Mouse (Mus musculus) right cerebral cortex, adult 18-20 months (tissue): ENCODE data around the gene 4930524B15Rik.
"Not testable (repeated sequence)": the region's sequence is repeated elsewhere in the genome, so short reads cannot be mapped to it uniquely, and the experiment has no call there.

ENCODE experiments used
- DNase-seq: peaks from one replicate; pipeline ENCODE4 v3.0.0; 2022; ENCODE audit warnings: mixed read lengths

4930524B15Rik gene

GRCm38 (mm10) chr11:31984786-31985185, 19.4 kb downstream of the 4930524B15Rik start:
- DNase-seq, result no peak

- DNase-seq, result no peak
These were observed 27.1 kb downstream of the 4930524B15Rik start for GRCm38 (mm10) chr11:31992535-31992934.

DNA sequence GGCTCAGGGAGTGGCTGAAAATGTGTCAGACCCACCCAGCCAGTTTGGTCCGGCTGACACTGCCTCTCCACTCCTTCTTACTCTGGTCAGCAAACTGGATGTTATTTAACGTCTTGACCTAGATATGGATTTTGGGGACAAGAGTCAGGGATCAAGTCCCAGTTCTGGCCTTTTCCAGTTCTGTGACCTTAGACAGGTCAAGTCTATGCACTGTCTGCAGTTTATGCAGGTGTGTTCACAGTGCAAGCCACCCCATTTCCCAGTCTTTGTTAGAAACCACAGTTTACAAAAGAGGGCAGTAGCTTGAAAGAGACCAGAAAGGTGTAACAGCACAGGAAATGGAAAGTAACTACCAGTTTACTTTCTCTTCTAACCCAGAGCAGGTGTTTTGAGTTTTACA, 34.3 kb downstream of the 4930524B15Rik start:
- no peak for DNase-seq

DNA sequence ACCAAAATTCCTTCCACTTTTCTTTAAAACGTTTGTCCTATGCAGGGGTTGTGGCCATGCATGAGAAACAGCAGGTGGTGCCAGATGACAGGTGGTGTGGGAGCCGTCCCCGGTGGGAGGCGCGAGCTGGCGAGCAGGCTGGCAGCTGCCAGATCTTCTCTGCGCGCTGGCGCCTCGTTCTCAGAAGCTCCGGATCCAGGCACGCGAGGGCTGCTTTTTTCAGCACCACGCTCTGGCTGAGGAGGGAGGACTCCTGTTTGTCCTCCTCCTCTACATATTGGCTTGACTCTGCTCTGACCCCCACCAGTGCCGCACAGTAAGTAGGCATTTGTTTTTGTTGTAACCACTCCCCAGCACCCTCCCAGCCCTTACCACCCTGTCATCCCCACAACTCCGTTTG, 34.9 kb downstream of the 4930524B15Rik start, which contains the start of gene Nsg2:
TSS of gene Nsg2 (plus strand) at position 183 of the 400 bp plus-strand sequence.
- DNase-seq, result peak; percentile 94

DNA sequence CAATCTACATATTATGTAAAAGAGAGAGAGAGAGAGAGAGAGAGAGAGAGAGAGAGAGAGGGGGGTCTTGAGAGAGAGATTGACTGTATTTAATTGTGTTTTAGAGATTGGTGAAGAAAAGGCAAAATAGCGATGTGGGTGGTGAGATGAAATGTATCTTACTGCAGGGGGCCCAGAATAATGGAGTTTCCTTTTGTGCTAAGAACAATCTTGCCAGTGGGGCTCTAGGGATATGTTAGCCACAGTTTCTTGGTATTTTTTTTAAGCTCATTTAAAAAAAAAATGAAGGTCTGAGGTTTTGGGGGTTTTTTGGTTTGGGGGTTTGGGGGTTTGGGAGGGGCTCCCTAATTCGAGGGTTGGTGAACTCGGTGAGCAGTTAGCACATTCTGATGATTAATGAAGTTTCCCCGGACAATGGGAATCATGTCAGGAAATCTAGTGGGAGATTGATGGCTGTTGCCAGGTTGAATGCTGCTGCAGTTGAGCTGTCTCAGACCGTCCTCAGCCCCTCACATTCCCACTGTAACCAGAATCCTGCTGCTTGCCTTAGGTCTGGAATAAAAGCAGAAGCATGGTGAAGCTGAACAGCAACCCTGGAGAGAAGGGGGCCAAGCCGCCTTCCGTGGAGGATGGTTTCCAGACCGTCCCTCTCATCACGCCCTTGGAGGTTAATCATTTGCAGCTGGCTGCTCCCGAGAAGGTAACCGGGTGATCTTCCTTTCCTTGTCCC, 36.0 kb downstream of the 4930524B15Rik start:
- no peak for DNase-seq

DNA sequence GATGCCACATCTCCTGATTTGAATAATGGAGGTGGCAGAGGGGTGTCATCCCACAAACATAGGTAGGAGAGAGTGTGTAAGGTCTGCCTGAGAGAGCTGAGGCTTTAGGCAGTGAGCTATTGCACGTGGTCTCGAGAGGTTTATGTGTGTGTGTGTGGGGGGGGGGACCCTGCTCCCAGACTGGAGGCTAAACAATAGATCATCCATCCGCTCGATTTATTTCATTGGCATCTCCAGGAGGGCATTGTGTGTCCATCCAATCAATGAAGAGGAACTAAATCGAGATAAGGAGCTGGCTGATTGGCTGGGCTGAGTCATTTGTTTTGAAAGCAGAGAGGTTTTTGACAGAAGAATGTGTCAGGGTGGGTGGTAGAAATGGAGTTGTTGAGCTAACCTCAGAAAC, 37.3 kb downstream of the 4930524B15Rik start:
- DNase-seq, result peak; percentile 70

DNA sequence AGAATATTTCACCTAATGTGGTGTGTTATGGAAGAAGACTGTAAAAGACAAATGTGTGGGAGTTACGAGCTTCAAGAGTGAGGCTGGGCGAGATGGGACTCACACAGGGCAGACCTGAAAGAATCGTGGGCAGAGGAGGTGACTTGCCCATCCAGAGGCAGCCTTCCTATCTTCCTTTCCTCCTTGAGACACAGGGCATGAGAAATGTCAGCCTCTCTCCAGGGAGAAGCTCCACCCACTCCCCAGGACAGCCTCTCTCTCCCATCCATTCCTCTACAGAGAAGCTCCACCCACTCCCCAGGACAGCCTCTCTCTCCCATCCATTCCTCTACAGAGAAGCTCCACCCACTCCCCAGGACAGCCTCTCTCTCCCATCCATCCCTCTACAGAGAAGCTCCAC, 42.7 kb downstream of the 4930524B15Rik start:
- DNase-seq, result not testable (repeated sequence)

DNA sequence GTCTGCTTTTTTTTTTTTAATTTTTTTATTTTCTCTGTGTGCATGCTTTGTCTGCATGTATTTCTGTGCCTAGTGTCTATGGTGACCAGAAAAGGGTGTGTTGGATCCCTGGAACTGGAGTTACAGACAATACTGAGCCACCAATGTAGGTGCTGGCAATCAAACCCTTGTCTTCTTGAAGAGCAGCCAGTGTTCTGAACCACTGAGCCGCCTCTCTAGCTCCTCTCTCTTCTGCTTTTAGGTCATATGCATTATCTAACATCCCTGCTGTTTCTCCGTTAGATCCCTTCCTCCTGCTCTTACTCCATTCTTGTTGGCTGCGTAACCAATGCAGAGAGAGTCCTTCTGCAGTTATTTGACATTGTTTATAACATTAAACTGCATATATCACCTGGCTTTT, 43.5 kb downstream of the 4930524B15Rik start:
- DNase-seq, result no peak

DNA sequence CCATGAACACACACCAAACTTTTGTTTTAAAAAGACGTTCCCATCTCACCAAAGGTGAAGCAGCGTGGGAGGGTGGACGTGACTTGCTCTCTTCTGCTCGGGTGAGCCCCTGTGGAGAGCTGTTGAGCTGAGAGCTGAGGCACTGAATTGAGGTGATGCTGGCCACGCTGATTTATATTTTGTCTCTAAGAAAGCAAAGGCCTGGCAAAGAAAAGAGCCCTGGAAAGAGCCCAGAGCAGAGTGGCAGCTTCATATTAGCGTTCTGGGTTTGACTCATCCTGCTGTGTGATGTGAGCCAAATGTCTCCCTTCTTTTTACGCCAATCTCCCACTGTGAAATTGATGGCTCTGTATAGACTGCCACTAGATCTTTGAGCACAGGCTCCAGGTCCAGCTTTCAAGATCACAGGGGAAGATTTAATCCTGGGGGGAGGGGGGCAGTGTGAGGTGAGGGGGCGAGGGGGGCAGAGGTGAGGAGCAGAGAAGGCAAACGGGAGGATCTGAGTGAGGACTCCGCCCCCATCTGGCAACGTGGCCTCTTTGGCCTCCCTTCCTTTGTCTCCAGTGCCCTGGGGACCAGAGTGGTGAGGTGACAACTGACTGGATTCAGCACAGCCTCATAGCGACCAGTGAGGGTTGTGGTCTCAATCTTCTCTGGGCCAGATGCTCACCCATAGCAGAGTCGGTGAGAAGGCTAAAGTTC, 44.7 kb downstream of the 4930524B15Rik start:
- peak; percentile 54 for DNase-seq

GRCm38 (mm10) chr11:32010663-32010970, 45.2 kb downstream of the 4930524B15Rik start:
- no peak for DNase-seq

- DNase-seq, result peak; percentile 79
These were observed 46.6 kb downstream of the 4930524B15Rik start for GRCm38 (mm10) chr11:32011867-32012603.

DNA sequence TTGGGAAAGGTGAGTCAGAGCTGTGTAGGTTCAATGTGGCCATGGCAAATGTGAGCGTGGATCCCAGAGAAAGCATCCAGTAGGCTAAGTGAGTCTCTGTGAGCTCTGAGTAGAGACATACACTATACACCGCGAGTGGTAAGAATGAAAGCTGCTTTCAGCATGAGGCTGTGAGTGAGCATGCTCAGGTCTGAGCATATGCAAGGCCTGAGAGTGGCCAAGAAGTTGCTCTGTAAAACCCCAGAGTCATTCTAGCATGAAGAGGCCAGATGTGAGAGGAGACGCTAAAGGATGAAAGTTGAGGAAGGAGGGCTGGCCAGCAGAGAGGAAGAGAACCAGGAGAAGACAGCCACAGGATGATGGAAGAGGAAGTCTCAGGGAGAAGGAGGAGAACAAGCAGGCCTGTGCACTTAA, 47.6 kb downstream of the 4930524B15Rik start:
- DNase-seq, result no peak

GRCm38 (mm10) chr11:32013561-32013960, 48.2 kb downstream of the 4930524B15Rik start:
- DNase-seq, result no peak

- no peak for DNase-seq
These were observed 52.8 kb downstream of the 4930524B15Rik start for GRCm38 (mm10) chr11:32018201-32018600.

GRCm38 (mm10) chr11:32020031-32020965, 54.9 kb downstream of the 4930524B15Rik start:
- peak; percentile 63 for DNase-seq

- no peak for DNase-seq
These were observed 61.2 kb downstream of the 4930524B15Rik start for GRCm38 (mm10) chr11:32026634-32027033.

GRCm38 (mm10) chr11:32027474-32028342, 62.3 kb downstream of the 4930524B15Rik start:
- DNase-seq, result peak; percentile 67

DNA sequence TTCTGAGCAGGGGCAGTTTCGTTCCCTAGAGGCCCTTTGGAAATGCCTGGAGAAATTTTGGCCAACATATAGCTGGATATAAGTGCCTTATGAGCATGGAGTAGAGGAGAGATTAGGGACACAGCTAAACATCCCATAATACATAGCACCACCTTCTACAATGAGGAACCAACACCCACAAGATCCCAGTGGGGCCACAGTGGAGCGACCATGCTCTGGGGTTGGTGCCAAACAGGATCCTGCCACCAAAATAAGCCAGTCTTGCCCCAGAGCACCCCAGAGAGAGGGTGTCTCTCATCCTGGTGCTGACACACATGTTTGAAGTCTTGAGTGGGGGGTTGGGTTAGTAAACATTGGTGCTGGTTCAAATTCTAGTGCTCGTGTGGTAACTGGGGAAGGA, 63.2 kb downstream of the 4930524B15Rik start:
- DNase-seq, result no peak
